Comparison of ENCODE assay signal across 8 mouse cellular contexts in the genomic region with DNA sequence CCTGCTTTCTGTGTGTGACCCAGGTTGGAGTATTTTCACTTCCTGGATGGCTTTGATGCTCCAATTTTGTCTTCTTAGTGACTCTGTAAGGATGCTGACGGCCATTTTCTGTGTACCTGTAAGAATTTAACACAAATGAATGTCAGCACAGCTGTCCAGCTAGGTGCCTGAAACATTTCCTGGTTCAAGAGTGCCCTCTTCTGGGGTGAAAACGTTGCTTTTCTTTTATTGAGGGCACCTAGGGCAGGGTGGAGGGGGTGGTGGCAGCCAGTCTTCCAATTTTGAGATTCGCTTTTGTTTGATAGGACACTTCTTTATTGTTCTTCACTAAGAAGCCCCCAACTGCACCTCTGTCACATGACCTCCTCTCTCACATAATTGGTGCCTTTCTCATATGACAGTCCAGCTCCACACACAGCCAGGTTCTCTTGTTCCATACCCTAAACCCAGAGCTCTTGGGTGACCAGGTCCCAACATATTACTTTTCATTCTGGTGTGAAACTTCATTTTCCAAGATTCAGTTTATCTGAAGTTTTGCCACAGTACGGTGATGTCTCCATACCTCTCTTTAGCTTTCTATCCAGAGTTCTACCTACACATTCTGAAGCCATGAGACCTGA.
DNase-seq lines count a peak whose midpoint lies in the region; ATAC-seq lines count a peak whose summit lies in the region.

No protein-coding gene starts in this region.

- 47% methylated on average over 4 of the region's 4 CpGs for WGBS in hindbrain, embryonic 10.5 days
- 47% methylated on average over 4 of the region's 4 CpGs for WGBS in liver, embryonic 12.5 days (ENCODE audit: insufficient replicate concordance)

- ATAC-seq in liver, embryonic 12.5 days = no peak

- H3K4me1 ChIP-seq in hindbrain, embryonic 10.5 days (replicated peaks) = no peaks in the 10 kb centered on the region
- no peaks in the 10 kb centered on the region for H3K4me1 ChIP-seq in liver, embryonic 12.5 days

- no peak overlapping the region for H3K4me3 ChIP-seq in hindbrain, embryonic 10.5 days
- H3K4me3 ChIP-seq in liver, embryonic 12.5 days = no peak overlapping the region

- no peaks in the 10 kb centered on the region for H3K36me3 ChIP-seq in hindbrain, embryonic 10.5 days
- no peaks in the 10 kb centered on the region for H3K36me3 ChIP-seq in liver, embryonic 12.5 days

- no peak overlapping the region for H3K4me2 ChIP-seq in liver, embryonic 12.5 days

- peak; percentile 64 for DNase-seq in urinary bladder, postnatal 14 days (ENCODE audit: low spot score)
- DNase-seq in urinary bladder, postnatal 10 days (ENCODE audit: low spot score) = no peak
- peak; percentile 68 for DNase-seq in cerebellum, adult 9-11 months
- peak; percentile 39 for DNase-seq in hindbrain, embryonic 10.5 days (ENCODE audit: low spot score)
- DNase-seq in left cerebral cortex, adult 18-20 months (ENCODE audit: low spot score in 2 of 2) = peak; percentile 37 to 45
- peak; percentile 56 for DNase-seq in neural tube, embryonic 10.5 days (ENCODE audit: extremely low spot score, low spot score)
- no peak for DNase-seq in ovary, adult 18-20 months (ENCODE audit: low spot score)

- no peak overlapping the region for H3K27ac ChIP-seq in hindbrain, embryonic 10.5 days
- H3K27ac ChIP-seq in liver, embryonic 12.5 days = no peak overlapping the region

- H3K9me3 ChIP-seq in hindbrain, embryonic 10.5 days = no peaks in the 10 kb centered on the region
- H3K9me3 ChIP-seq in liver, embryonic 12.5 days (replicated peaks) = no peaks in the 10 kb centered on the region

- H3K9ac ChIP-seq in liver, embryonic 12.5 days = no peak overlapping the region

- H3K27me3 ChIP-seq in hindbrain, embryonic 10.5 days (ENCODE audit: insufficient read depth, poor library complexity, severe bottlenecking) = no peaks in the 10 kb centered on the region
- no peaks in the 10 kb centered on the region for H3K27me3 ChIP-seq in liver, embryonic 12.5 days (replicated peaks)

Comparison
In these comparisons a context has a peak if more than half of its experiments do, and no peak if none do; other contexts are left out.
1. DNase-seq: peak in urinary bladder, postnatal 14 days (single experiment), cerebellum, adult 9-11 months (single experiment), hindbrain, embryonic 10.5 days (single experiment), left cerebral cortex, adult 18-20 months (2 of 2) and neural tube, embryonic 10.5 days (single experiment); none in urinary bladder, postnatal 10 days (single experiment) and ovary, adult 18-20 months (single experiment).